Mouse (Mus musculus) liver, embryonic 14.5 days (tissue): Measurements from ENCODE around the gene Klf11.

Experiments used
- CTCF ChIP-seq: IDR thresholded peaks from 2 replicates; pipeline ENCODE4 v1.5.1; 2016; ENCODE audit warnings: antibody characterized with exemption, low read depth, control low read depth
- EP300 ChIP-seq: IDR thresholded peaks from 2 replicates; pipeline ENCODE4 v1.6.1; 2016; ENCODE audit warnings: antibody characterized with exemption, low read depth

DNA sequence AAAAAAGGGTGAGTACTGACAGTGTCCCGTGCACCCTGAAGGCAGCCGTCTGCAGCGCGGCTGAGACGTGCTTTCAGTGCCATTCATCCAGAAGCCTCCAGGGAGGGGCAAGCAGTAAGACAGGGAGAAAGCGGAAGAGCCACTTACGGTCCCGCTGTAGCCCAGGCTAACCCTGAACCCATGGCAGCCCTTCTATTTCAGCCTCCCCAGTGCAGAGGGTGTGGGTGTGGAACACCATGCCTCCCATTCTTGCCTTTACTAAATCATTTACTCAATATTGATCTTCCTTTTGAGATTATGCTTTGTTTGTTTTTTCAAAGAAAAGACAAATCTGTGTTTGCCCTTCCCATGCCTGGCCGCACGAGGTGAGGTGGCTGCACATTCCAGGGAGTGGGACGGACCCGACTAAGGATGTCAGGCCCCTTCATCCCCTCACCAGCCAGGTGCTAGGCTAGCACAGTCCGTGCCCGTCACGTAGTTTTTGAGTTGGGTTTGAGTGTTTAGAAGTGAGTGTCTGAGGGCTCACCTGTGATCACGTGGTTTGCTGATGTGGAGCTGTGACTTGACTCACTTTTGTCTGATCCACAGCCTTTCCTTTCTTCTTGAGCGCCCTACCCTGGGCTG lies 36.5 kb upstream of the Klf11 start:
- TF ChIP-seq EP300 (no peak), CTCF (no peak)
